Mouse (Mus musculus) retina, postnatal 7 days (tissue): ENCODE measurements around the gene Tbp.
"Not testable (repeated sequence)": the region's sequence is repeated elsewhere in the genome, so short reads cannot be mapped to it uniquely, and the experiment has no call there.

Source experiments
- DNase-seq: peaks from one replicate; pipeline ENCODE4 v3.0.0-alpha.2; 2012; ENCODE audit warnings: low read depth, low spot score

The Tbp gene

GRCm38 (mm10) chr17:15536457-15536904, 36.8 kb downstream of the Tbp start:
- DNase-seq = no peak

GRCm38 (mm10) chr17:15540309-15540708, 40.6 kb downstream of the Tbp start:
- DNase-seq = no peak

GRCm38 (mm10) chr17:15543868-15544267, 44.2 kb downstream of the Tbp start:
- DNase-seq = not testable (repeated sequence)

- no peak for DNase-seq
These were observed 46.8 kb downstream of the Tbp start for GRCm38 (mm10) chr17:15546440-15546839.

GRCm38 (mm10) chr17:15549713-15550112, 50.0 kb downstream of the Tbp start:
- DNase-seq = no peak

- DNase-seq = no peak
These were observed 60.3 kb downstream of the Tbp start for GRCm38 (mm10) chr17:15559946-15560345.

- DNase-seq = peak; percentile 98
These were observed 64.6 kb downstream of the Tbp start, which contains the start of gene Prdm9 for GRCm38 (mm10) chr17:15564014-15564927. Gene Prdm9 (minus strand): TSS chr17:15564354.

- DNase-seq = peak; percentile 9
These were observed 65.2 kb downstream of the Tbp start for GRCm38 (mm10) chr17:15564928-15565300.

- DNase-seq = no peak
These were observed 67.2 kb downstream of the Tbp start for GRCm38 (mm10) chr17:15566908-15567307.

- DNase-seq = no peak
These were observed 75.4 kb downstream of the Tbp start for GRCm38 (mm10) chr17:15575056-15575455.

- no peak for DNase-seq
These were observed 77.6 kb downstream of the Tbp start for GRCm38 (mm10) chr17:15577291-15577694.
